Mouse (Mus musculus) cerebellum, adult 11 months (tissue): ENCODE data around the gene Olfr346.

Source experiments
- DNase-seq: peaks from one replicate; pipeline ENCODE4 v3.0.0; 2022

Gene Olfr346

DNA sequence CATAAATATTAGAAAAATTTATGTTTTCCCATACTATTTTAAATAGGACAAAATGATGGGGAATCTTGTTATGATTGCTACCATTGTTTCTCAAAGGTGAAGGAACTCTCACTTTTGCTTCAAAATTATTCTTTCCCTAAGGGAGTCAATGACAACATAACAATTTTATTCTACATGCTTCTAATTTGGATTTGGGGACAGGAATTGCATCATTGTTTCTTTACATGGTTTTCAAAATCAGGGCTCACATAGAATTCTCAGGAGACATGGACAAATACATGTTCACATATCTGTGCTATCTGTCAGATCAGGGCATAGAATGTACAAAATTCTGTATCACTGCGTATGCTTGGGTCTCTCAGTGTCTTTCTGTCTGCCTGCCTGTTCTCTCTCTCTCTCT lies at the start of gene Olfr346:
Gene Olfr346 (plus strand): TSS at position 301 of the 400 bp plus-strand sequence.
- DNase-seq, result no peak

GRCm38 (mm10) chr2:36639741-36640140 lies 45.8 kb upstream of the Olfr346 start, which contains the start of gene Olfr345:
TSS of gene Olfr345 (plus strand) at chr2:36640041.
- no peak for DNase-seq

- no peak for DNase-seq
Observed at GRCm38 (mm10) chr2:36731602-36732001, 46.0 kb downstream of the Olfr346 start, which contains the start of gene Olfr347. TSS of gene Olfr347 (plus strand) at chr2:36731902.

DNA sequence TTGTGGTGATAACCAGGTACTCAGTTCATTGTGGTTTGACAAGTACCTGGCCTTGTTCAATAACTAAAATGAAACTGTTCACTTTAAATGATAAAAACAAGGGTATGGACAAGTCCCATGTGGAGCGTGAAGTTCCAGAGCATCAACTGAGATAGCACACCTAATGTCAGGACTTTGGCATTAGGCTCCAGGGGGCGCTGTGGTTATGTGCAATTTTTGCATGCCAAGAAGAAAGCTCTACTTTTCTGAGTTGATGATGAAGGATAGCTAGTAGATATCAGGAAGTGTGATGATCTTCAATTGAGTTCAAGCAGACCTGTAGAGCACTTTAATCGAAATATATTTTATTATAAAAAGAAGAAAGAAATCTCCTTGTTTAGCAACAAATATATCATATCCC lies 50.6 kb downstream of the Olfr346 start:
- peak; percentile 2 for DNase-seq
